Mouse (Mus musculus): Measurements from ENCODE around the gene 3110040N11Rik. TPM values are rescaled to one million over a fixed set of nuclear protein-coding genes. Genes with fewer than 3 reads are reported as not detected.
A peak's percentile ranks its signal among the peaks of the same experiment; 100 is the strongest.

The 3110040N11Rik gene
- polyA plus RNA-seq, 1 experiment, result 29.7 TPM

GRCm38 (mm10) chr7:81806067-81806466 lies 16.8 kb upstream of the 3110040N11Rik start:
- TF ChIP-seq CTCF (IDR thresholded peaks at IDR 0.05; ENCODE audit: borderline replicate concordance, insufficient read depth, low read length) (no peak), POLR2A (IDR thresholded peaks at IDR 0.05; ENCODE audit: low read depth, low read length) (no peak)
- no peak overlapping the region for H3K27ac ChIP-seq (ENCODE audit: insufficient read depth, low read length)
- no peak overlapping the region for H3K4me3 ChIP-seq (ENCODE audit: insufficient read depth, low read length)
- no peaks in the 10 kb centered on the region for H3K4me1 ChIP-seq (ENCODE audit: control insufficient read depth, insufficient read depth, low read length)

- Histone ChIP-seq H3K27ac (ENCODE audit: insufficient read depth, low read length) (peak overlapping the region; percentile 87), H3K4me1 (ENCODE audit: control insufficient read depth, insufficient read depth, low read length) (peaks cover 2% of the 10 kb centered on the region; the same call in 1 of the 2 replicates), H3K4me3 (ENCODE audit: insufficient read depth, low read length) (peak overlapping the region; percentile 46)
- TF ChIP-seq POLR2A (IDR thresholded peaks at IDR 0.05; ENCODE audit: low read depth, low read length), result no peak; the same call in 1 of the 2 replicates
- no peak for TF ChIP-seq CTCF (IDR thresholded peaks at IDR 0.05; ENCODE audit: borderline replicate concordance, insufficient read depth, low read length)
Observed at GRCm38 (mm10) chr7:81788536-81788935, 742 bp downstream of the 3110040N11Rik start.

GRCm38 (mm10) chr7:81777667-81778218 lies 11.5 kb downstream of the 3110040N11Rik start:
- Histone ChIP-seq H3K27ac (ENCODE audit: insufficient read depth, low read length) (no peak overlapping the region), H3K4me1 (ENCODE audit: control insufficient read depth, insufficient read depth, low read length) (no peaks in the 10 kb centered on the region), H3K4me3 (ENCODE audit: insufficient read depth, low read length) (no peak overlapping the region)
- TF ChIP-seq CTCF (IDR thresholded peaks at IDR 0.05; ENCODE audit: borderline replicate concordance, insufficient read depth, low read length) (no peak), POLR2A (IDR thresholded peaks at IDR 0.05; ENCODE audit: low read depth, low read length) (no peak)

GRCm38 (mm10) chr7:81775325-81775724 lies 14.0 kb downstream of the 3110040N11Rik start:
- Histone ChIP-seq H3K4me1 (ENCODE audit: control insufficient read depth, insufficient read depth, low read length) (no peaks in the 10 kb centered on the region), H3K4me3 (ENCODE audit: insufficient read depth, low read length) (no peak overlapping the region), H3K27ac (ENCODE audit: insufficient read depth, low read length) (no peak overlapping the region)
- TF ChIP-seq POLR2A (IDR thresholded peaks at IDR 0.05; ENCODE audit: low read depth, low read length), result no peak
- TF ChIP-seq CTCF (IDR thresholded peaks at IDR 0.05; ENCODE audit: borderline replicate concordance, insufficient read depth, low read length), result no peak

- no peaks in the 10 kb centered on the region for H3K4me1 ChIP-seq (ENCODE audit: control insufficient read depth, insufficient read depth, low read length)
- H3K27ac ChIP-seq (ENCODE audit: insufficient read depth, low read length), result no peak overlapping the region
- H3K4me3 ChIP-seq (ENCODE audit: insufficient read depth, low read length), result no peak overlapping the region
- TF ChIP-seq CTCF (IDR thresholded peaks at IDR 0.05; ENCODE audit: borderline replicate concordance, insufficient read depth, low read length) (no peak), POLR2A (IDR thresholded peaks at IDR 0.05; ENCODE audit: low read depth, low read length) (no peak)
Observed at GRCm38 (mm10) chr7:81772786-81773539, 16.3 kb downstream of the 3110040N11Rik start.

GRCm38 (mm10) chr7:81763110-81763845 lies 26.0 kb downstream of the 3110040N11Rik start:
- H3K27ac ChIP-seq (ENCODE audit: insufficient read depth, low read length), result peak overlapping the region; percentile 43
- H3K4me1 ChIP-seq (ENCODE audit: control insufficient read depth, insufficient read depth, low read length), result no peaks in the 10 kb centered on the region
- peak overlapping the region; percentile 99 for H3K4me3 ChIP-seq (ENCODE audit: insufficient read depth, low read length)
- TF ChIP-seq CTCF (IDR thresholded peaks at IDR 0.05; ENCODE audit: borderline replicate concordance, insufficient read depth, low read length) (no peak), POLR2A (IDR thresholded peaks at IDR 0.05; ENCODE audit: low read depth, low read length) (no peak)

- H3K4me3 ChIP-seq (ENCODE audit: insufficient read depth, low read length), result peak within 1 kb of the TSS; percentile 99
- H3K27ac ChIP-seq (ENCODE audit: insufficient read depth, low read length), result peak within 1 kb of the TSS; percentile 43
- H3K4me1 ChIP-seq (ENCODE audit: control insufficient read depth, insufficient read depth, low read length), result no peaks in the 10 kb centered on the region
- peak; percentile 70 for TF ChIP-seq POLR2A (IDR thresholded peaks at IDR 0.05; ENCODE audit: low read depth, low read length)
- no peak for TF ChIP-seq CTCF (IDR thresholded peaks at IDR 0.05; ENCODE audit: borderline replicate concordance, insufficient read depth, low read length)
Observed at GRCm38 (mm10) chr7:81762180-81763109, 26.8 kb downstream of the 3110040N11Rik start, which contains the start of gene Ramac. Gene Ramac, plus strand, starts transcription at chr7:81762925.

- TF ChIP-seq CTCF (IDR thresholded peaks at IDR 0.05; ENCODE audit: borderline replicate concordance, insufficient read depth, low read length), result no peak
- Histone ChIP-seq H3K4me1 (ENCODE audit: control insufficient read depth, insufficient read depth, low read length) (no peaks in the 10 kb centered on the region), H3K27ac (ENCODE audit: insufficient read depth, low read length) (no peak overlapping the region), H3K4me3 (ENCODE audit: insufficient read depth, low read length) (no peak overlapping the region)
Observed at GRCm38 (mm10) chr7:81747956-81748355, 41.3 kb downstream of the 3110040N11Rik start.

GRCm38 (mm10) chr7:81744145-81744544 lies 45.1 kb downstream of the 3110040N11Rik start:
- Histone ChIP-seq H3K27ac (ENCODE audit: insufficient read depth, low read length) (no peak overlapping the region), H3K4me3 (ENCODE audit: insufficient read depth, low read length) (no peak overlapping the region), H3K4me1 (ENCODE audit: control insufficient read depth, insufficient read depth, low read length) (no peaks in the 10 kb centered on the region)
- TF ChIP-seq POLR2A (IDR thresholded peaks at IDR 0.05; ENCODE audit: low read depth, low read length) (no peak), CTCF (IDR thresholded peaks at IDR 0.05; ENCODE audit: borderline replicate concordance, insufficient read depth, low read length) (peak; percentile 55; the same call in 1 of the 2 replicates)

Data from embryonic fibroblast, embryonic 13.5 days (primary cell).